Mouse (Mus musculus): ENCODE results near the gene Akt3. TPM values are rescaled to one million over a fixed set of nuclear protein-coding genes. Genes with fewer than 3 reads are reported as not detected.

Akt3 gene
- polyA plus RNA-seq, 1 experiment from 2014 or later: 26.2 TPM

GRCm38 (mm10) chr1:177048773-177049172, 209.2 kb downstream of the Akt3 start:
- Histone ChIP-seq H3K4me2 (replicated peaks) (no peak overlapping the region), H3K27me3 (ENCODE audit: control insufficient read depth, insufficient read depth, low read length) (no peaks in the 10 kb centered on the region), H3K4me3 (replicated peaks; ENCODE audit: low read length) (no peak overlapping the region), H3K9ac (no peak overlapping the region), H3K27ac (no peak overlapping the region), H3K4me1 (replicated peaks; ENCODE audit: control insufficient read depth, insufficient read depth, low read length) (no peaks in the 10 kb centered on the region), H3K36me3 (replicated peaks; ENCODE audit: control insufficient read depth, insufficient read depth) (no peaks in the 10 kb centered on the region), H3K9me3 (ENCODE audit: control insufficient read depth, low read length) (no peaks in the 10 kb centered on the region)
- ATAC-seq (ENCODE audit: low FRiP score) (no peak), DNase-seq (ENCODE audit: low spot score) (no peak)
- 93% methylated on average over 2 of the region's 2 CpGs for WGBS

DNA sequence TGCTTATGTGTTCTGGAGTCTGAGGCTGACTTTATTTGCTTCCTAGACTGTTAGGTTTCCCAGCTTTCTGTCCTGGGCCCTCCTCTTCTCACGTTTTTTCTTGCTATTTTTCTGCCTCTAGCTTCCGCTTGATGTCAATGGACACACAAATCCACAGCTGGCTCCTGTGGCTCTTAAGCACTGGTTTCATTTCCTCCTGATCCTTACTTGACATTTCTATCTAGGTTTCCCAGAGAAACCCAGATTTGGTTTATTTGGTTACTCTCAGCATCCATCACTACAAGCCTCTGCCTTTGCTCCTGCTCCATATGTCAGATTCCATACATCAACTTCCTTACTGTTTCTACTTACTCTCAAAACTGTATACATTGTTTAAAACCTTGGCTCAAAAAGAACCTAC, 211.0 kb downstream of the Akt3 start:
- Histone ChIP-seq H3K4me2 (replicated peaks) (no peak overlapping the region), H3K4me3 (replicated peaks; ENCODE audit: low read length) (no peak overlapping the region), H3K9me3 (ENCODE audit: control insufficient read depth, low read length) (no peaks in the 10 kb centered on the region), H3K27me3 (ENCODE audit: control insufficient read depth, insufficient read depth, low read length) (no peaks in the 10 kb centered on the region), H3K4me1 (replicated peaks; ENCODE audit: control insufficient read depth, insufficient read depth, low read length) (no peaks in the 10 kb centered on the region), H3K9ac (no peak overlapping the region), H3K27ac (no peak overlapping the region), H3K36me3 (replicated peaks; ENCODE audit: control insufficient read depth, insufficient read depth) (no peaks in the 10 kb centered on the region)
- 93% methylated on average over 2 of the region's 2 CpGs for WGBS
- ATAC-seq (ENCODE audit: low FRiP score) (no peak), DNase-seq (ENCODE audit: low spot score) (no peak)

GRCm38 (mm10) chr1:177045885-177046284, 212.1 kb downstream of the Akt3 start:
- no peaks in the 10 kb centered on the region for H3K4me1 ChIP-seq (replicated peaks; ENCODE audit: control insufficient read depth, insufficient read depth, low read length)
- no peaks in the 10 kb centered on the region for H3K36me3 ChIP-seq (replicated peaks; ENCODE audit: control insufficient read depth, insufficient read depth)
- no peak overlapping the region for H3K4me3 ChIP-seq (replicated peaks; ENCODE audit: low read length)
- no peaks in the 10 kb centered on the region for H3K27me3 ChIP-seq (ENCODE audit: control insufficient read depth, insufficient read depth, low read length)
- H3K9ac ChIP-seq: no peak overlapping the region
- H3K4me2 ChIP-seq (replicated peaks): no peak overlapping the region
- DNase-seq (ENCODE audit: low spot score): no peak
- no peaks in the 10 kb centered on the region for H3K9me3 ChIP-seq (ENCODE audit: control insufficient read depth, low read length)
- no peak for ATAC-seq (ENCODE audit: low FRiP score)
- no peak overlapping the region for H3K27ac ChIP-seq

DNA sequence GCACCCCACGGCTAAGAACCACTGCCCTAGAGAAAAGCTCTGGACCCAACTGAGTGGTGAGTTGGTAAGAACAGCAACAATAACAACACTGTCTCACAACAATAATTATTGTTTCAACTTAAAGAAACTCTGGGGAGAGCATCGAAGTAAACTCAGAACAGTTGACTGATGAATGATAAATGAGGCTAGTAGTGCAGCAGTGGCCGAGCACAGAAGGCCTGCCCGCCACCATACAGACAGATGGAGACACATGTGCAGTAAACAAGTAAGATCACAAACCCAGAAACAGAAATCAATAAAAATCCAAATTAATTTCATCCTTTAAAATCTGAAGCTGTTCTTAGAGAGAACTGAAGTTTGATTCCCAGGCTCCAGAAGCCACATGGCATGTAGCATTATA, 217.9 kb downstream of the Akt3 start:
- no peaks in the 10 kb centered on the region for H3K9me3 ChIP-seq (ENCODE audit: control insufficient read depth, low read length)
- H3K4me2 ChIP-seq (replicated peaks): no peak overlapping the region
- no peak overlapping the region for H3K27ac ChIP-seq
- no peak overlapping the region for H3K9ac ChIP-seq
- no peaks in the 10 kb centered on the region for H3K4me1 ChIP-seq (replicated peaks; ENCODE audit: control insufficient read depth, insufficient read depth, low read length)
- no peaks in the 10 kb centered on the region for H3K27me3 ChIP-seq (ENCODE audit: control insufficient read depth, insufficient read depth, low read length)
- no peak for ATAC-seq (ENCODE audit: low FRiP score)
- no peak for DNase-seq (ENCODE audit: low spot score)
- no peak overlapping the region for H3K4me3 ChIP-seq (replicated peaks; ENCODE audit: low read length)
- 15% methylated on average over 4 of the region's 4 CpGs for WGBS
- no peaks in the 10 kb centered on the region for H3K36me3 ChIP-seq (replicated peaks; ENCODE audit: control insufficient read depth, insufficient read depth)

- H3K27ac ChIP-seq: no peak overlapping the region
- DNase-seq (ENCODE audit: low spot score) (no peak), ATAC-seq (ENCODE audit: low FRiP score) (no peak)
- no peaks in the 10 kb centered on the region for H3K36me3 ChIP-seq (replicated peaks; ENCODE audit: control insufficient read depth, insufficient read depth)
- H3K4me3 ChIP-seq (replicated peaks; ENCODE audit: low read length): no peak overlapping the region
- H3K4me2 ChIP-seq (replicated peaks): no peak overlapping the region
- no peaks in the 10 kb centered on the region for H3K4me1 ChIP-seq (replicated peaks; ENCODE audit: control insufficient read depth, insufficient read depth, low read length)
- H3K27me3 ChIP-seq (ENCODE audit: control insufficient read depth, insufficient read depth, low read length): no peaks in the 10 kb centered on the region
- H3K9ac ChIP-seq: no peak overlapping the region
- H3K9me3 ChIP-seq (ENCODE audit: control insufficient read depth, low read length): no peaks in the 10 kb centered on the region
- WGBS: 58% methylated on average over 6 of the region's 6 CpGs
Measured at GRCm38 (mm10) chr1:177039093-177039674, 218.8 kb downstream of the Akt3 start.

DNA sequence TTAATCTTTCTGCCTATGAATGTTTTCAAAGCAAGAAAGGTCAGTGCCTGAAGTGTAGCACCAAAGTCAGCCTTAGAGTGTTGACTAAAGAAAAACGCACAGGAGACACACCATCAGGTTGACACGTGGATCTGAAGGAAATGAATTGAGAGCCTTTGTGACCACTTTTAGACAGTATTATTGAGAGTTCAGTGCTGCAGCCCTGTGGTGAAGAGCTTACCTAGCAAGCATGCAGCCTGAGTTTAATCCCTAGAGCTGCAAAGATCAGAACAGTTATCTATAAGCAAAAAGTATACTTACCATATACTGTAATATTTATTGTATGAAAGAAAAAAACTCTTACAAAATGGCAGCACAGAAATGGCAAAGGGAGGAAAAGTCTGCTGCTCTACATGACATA, 219.6 kb downstream of the Akt3 start:
- H3K27ac ChIP-seq: no peak overlapping the region

GRCm38 (mm10) chr1:177035460-177035859, 222.5 kb downstream of the Akt3 start:
- Histone ChIP-seq H3K4me1 (replicated peaks; ENCODE audit: control insufficient read depth, insufficient read depth, low read length) (no peaks in the 10 kb centered on the region), H3K9me3 (ENCODE audit: control insufficient read depth, low read length) (no peaks in the 10 kb centered on the region), H3K27me3 (ENCODE audit: control insufficient read depth, insufficient read depth, low read length) (no peaks in the 10 kb centered on the region), H3K36me3 (replicated peaks; ENCODE audit: control insufficient read depth, insufficient read depth) (peaks cover 7% of the 10 kb centered on the region; the same call in 1 of the 2 replicates), H3K27ac (no peak overlapping the region), H3K9ac (no peak overlapping the region), H3K4me3 (replicated peaks; ENCODE audit: low read length) (no peak overlapping the region), H3K4me2 (replicated peaks) (no peak overlapping the region)
- DNase-seq (ENCODE audit: low spot score): no peak
- 68% methylated on average over 2 of the region's 2 CpGs for WGBS
- ATAC-seq (ENCODE audit: low FRiP score): no peak

More for the DNA sequence above, 219.6 kb downstream of the Akt3 start:
- H3K9ac ChIP-seq: no peak overlapping the region
- no peaks in the 10 kb centered on the region for H3K4me1 ChIP-seq (replicated peaks; ENCODE audit: control insufficient read depth, insufficient read depth, low read length)
- H3K36me3 ChIP-seq (replicated peaks; ENCODE audit: control insufficient read depth, insufficient read depth): no peaks in the 10 kb centered on the region
- no peak overlapping the region for H3K4me2 ChIP-seq (replicated peaks)
- no peak overlapping the region for H3K4me3 ChIP-seq (replicated peaks; ENCODE audit: low read length)
- DNase-seq (ENCODE audit: low spot score) (no peak), ATAC-seq (ENCODE audit: low FRiP score) (no peak)
- 36% methylated on average over 2 of the region's 2 CpGs for WGBS
- no peaks in the 10 kb centered on the region for H3K27me3 ChIP-seq (ENCODE audit: control insufficient read depth, insufficient read depth, low read length)
- no peaks in the 10 kb centered on the region for H3K9me3 ChIP-seq (ENCODE audit: control insufficient read depth, low read length)

GRCm38 (mm10) chr1:177032233-177032632, 225.8 kb downstream of the Akt3 start:
- no peak overlapping the region for H3K4me3 ChIP-seq (replicated peaks; ENCODE audit: low read length)
- ATAC-seq (ENCODE audit: low FRiP score) (no peak), DNase-seq (ENCODE audit: low spot score) (no peak)
- no peaks in the 10 kb centered on the region for H3K27me3 ChIP-seq (ENCODE audit: control insufficient read depth, insufficient read depth, low read length)
- H3K4me1 ChIP-seq (replicated peaks; ENCODE audit: control insufficient read depth, insufficient read depth, low read length): no peaks in the 10 kb centered on the region
- no peak overlapping the region for H3K9ac ChIP-seq
- WGBS: 11% methylated on average over 1 of the region's 1 CpGs
- H3K36me3 ChIP-seq (replicated peaks; ENCODE audit: control insufficient read depth, insufficient read depth): peaks cover 9% of the 10 kb centered on the region; the same call in 1 of the 2 replicates
- H3K27ac ChIP-seq: no peak overlapping the region
- no peaks in the 10 kb centered on the region for H3K9me3 ChIP-seq (ENCODE audit: control insufficient read depth, low read length)
- H3K4me2 ChIP-seq (replicated peaks): no peak overlapping the region

GRCm38 (mm10) chr1:177031196-177031595, 226.8 kb downstream of the Akt3 start:
- H3K4me3 ChIP-seq (replicated peaks; ENCODE audit: low read length): no peak overlapping the region
- H3K9ac ChIP-seq: no peak overlapping the region
- no peak for ATAC-seq (ENCODE audit: low FRiP score)
- H3K27me3 ChIP-seq (ENCODE audit: control insufficient read depth, insufficient read depth, low read length): no peaks in the 10 kb centered on the region
- peaks cover 9% of the 10 kb centered on the region; the same call in 1 of the 2 replicates for H3K36me3 ChIP-seq (replicated peaks; ENCODE audit: control insufficient read depth, insufficient read depth)
- H3K9me3 ChIP-seq (ENCODE audit: control insufficient read depth, low read length): no peaks in the 10 kb centered on the region
- no peak overlapping the region for H3K27ac ChIP-seq
- no peak overlapping the region for H3K4me2 ChIP-seq (replicated peaks)
- DNase-seq (ENCODE audit: low spot score): no peak
- WGBS: 100% methylated on average over 1 of the region's 1 CpGs
- no peaks in the 10 kb centered on the region for H3K4me1 ChIP-seq (replicated peaks; ENCODE audit: control insufficient read depth, insufficient read depth, low read length)

DNA sequence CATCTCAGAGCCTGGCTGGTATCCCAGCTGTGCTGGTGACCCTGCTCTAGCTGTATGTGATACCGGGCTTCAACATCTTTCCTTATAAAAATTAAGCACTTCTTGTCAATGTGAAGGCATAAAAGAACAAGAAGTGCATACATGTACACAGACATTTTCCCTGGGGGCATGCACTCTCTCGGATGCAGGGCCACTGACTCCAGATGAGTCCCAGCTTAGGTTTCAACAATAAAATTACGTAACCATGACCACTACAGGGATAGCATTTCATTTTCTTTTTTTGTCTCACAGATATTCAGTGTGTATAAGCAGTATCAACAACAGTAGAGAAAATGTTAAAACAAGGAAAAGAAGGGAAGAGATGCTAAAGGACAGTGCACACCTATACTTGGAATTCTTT, 227.3 kb downstream of the Akt3 start:
- ATAC-seq (ENCODE audit: low FRiP score) (no peak), DNase-seq (ENCODE audit: low spot score) (no peak)
- no peak overlapping the region for H3K27ac ChIP-seq
- H3K4me1 ChIP-seq (replicated peaks; ENCODE audit: control insufficient read depth, insufficient read depth, low read length): no peaks in the 10 kb centered on the region
- H3K27me3 ChIP-seq (ENCODE audit: control insufficient read depth, insufficient read depth, low read length): no peaks in the 10 kb centered on the region
- peaks cover 9% of the 10 kb centered on the region; the same call in 1 of the 2 replicates for H3K36me3 ChIP-seq (replicated peaks; ENCODE audit: control insufficient read depth, insufficient read depth)
- no peak overlapping the region for H3K4me3 ChIP-seq (replicated peaks; ENCODE audit: low read length)
- no peaks in the 10 kb centered on the region for H3K9me3 ChIP-seq (ENCODE audit: control insufficient read depth, low read length)
- H3K4me2 ChIP-seq (replicated peaks): no peak overlapping the region
- 45% methylated on average over 3 of the region's 3 CpGs for WGBS
- H3K9ac ChIP-seq: no peak overlapping the region
